Mouse (Mus musculus): ENCODE results near the gene Gfpt1. TPM values are rescaled to one million over a fixed set of nuclear protein-coding genes. Genes with fewer than 3 reads are reported as not detected.

Gene Gfpt1
- polyA plus RNA-seq, 1 experiment from 2014 or later = 13.3 TPM

DNA sequence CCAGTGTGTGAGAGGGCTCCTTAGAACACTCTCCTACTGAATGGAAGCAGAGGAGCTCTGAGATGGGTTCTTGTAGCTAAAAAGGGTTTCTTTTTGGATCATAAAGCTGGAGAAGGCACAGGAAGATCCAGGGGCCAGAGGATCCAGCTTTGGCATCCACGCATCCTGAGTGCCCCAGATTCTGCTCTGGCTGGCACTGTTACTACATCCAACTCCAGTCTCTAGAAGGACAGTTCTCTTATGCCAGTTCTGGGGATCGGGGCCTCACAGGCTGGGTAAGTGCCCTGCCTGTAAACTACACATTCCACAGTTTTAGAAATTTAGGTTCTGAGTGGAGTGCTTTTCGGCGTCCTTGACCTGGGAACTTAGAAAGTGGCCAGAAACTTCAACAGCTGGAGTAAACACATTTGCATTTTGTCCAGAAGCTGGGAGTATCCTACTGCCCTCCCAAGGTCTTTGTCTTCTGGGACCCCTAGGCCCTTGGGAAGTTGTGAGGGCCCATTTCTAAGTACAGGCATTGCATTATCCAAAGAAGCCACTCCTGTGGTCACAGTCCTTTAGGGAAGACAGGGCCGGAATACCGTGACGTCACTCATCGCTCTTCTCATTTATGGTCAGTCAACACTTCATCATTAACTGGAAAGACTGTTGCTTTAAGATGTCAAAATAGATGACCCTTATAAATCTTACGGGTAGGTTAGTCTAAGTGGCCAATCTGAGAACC is 57.8 kb downstream of the Gfpt1 start:
- no peak overlapping the region for H3K4me2 ChIP-seq (ENCODE audit: low read length)
- H3K4me1 ChIP-seq (replicated peaks; ENCODE audit: insufficient read depth, low read length) = peaks cover 10% of the 10 kb centered on the region
- no peak overlapping the region for H3K27ac ChIP-seq
- DNase-seq (ENCODE audit: low spot score) (no peak), ATAC-seq (replicated peaks; ENCODE audit: low FRiP score, low read depth) (no peak)
- WGBS = 64% methylated on average over 9 of the region's 9 CpGs
- H3K9me3 ChIP-seq (replicated peaks; ENCODE audit: low read length) = no peaks in the 10 kb centered on the region
- H3K36me3 ChIP-seq (ENCODE audit: insufficient read depth, low read length) = no peaks in the 10 kb centered on the region
- no peak overlapping the region for H3K4me3 ChIP-seq (replicated peaks; ENCODE audit: low read depth, low read length)
- TF ChIP-seq CTCF (IDR thresholded peaks at IDR 0.05; ENCODE audit: low read depth) = no peak
- H3K27me3 ChIP-seq (ENCODE audit: insufficient read depth, low read length) = no peaks in the 10 kb centered on the region
- H3K9ac ChIP-seq (ENCODE audit: low read depth, low read length) = no peak overlapping the region

DNA sequence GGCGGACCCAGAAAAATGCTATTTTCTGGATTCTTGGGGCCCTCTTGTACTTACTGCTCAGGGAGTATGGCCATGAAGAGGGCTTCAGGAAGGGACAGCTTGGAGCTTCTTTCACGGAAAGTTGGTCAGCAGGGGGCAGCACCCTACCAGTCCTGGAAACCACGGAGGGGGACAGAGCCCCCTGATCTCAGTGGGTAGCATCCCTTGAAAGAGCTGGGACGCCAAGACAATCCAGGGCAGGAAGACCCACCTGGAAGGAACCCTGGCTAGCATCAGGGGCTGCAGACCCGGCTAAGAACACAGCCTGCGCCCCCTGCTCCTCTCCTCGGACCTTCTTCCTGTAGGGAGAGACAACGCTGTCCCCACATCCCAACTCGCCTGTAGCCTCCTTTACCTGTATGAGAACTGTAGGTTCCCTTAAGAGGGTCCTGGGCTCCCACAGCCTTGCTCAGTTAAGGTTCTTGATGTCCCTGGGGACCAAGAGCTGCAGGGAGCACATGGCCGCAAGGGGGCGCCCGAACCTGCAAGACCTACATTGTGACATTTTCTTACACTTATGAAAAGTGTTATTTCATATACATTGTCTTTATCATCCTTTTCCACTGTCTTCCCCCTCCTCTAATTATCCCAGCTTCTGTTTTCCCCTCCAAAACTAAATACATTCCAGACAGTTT is 58.8 kb downstream of the Gfpt1 start:
- ATAC-seq (replicated peaks; ENCODE audit: low FRiP score, low read depth) = peak; percentile 53; the same call in 1 of the 2 replicates
- TF ChIP-seq CTCF (IDR thresholded peaks at IDR 0.05; ENCODE audit: low read depth) = peak; percentile 81
- Histone ChIP-seq H3K27ac (no peak overlapping the region), H3K27me3 (ENCODE audit: insufficient read depth, low read length) (no peaks in the 10 kb centered on the region), H3K36me3 (ENCODE audit: insufficient read depth, low read length) (no peaks in the 10 kb centered on the region), H3K4me3 (replicated peaks; ENCODE audit: low read depth, low read length) (peak overlapping the region; percentile 18; the same call in 1 of the 2 replicates), H3K9me3 (replicated peaks; ENCODE audit: low read length) (no peaks in the 10 kb centered on the region), H3K4me2 (ENCODE audit: low read length) (peak overlapping the region; percentile 62), H3K9ac (ENCODE audit: low read depth, low read length) (peak overlapping the region; percentile 44; the same call in 1 of the 2 replicates), H3K4me1 (replicated peaks; ENCODE audit: insufficient read depth, low read length) (peaks cover 10% of the 10 kb centered on the region)
- 8% methylated on average over 12 of the region's 12 CpGs for WGBS
- peak; percentile 90 for DNase-seq (ENCODE audit: low spot score)

DNA sequence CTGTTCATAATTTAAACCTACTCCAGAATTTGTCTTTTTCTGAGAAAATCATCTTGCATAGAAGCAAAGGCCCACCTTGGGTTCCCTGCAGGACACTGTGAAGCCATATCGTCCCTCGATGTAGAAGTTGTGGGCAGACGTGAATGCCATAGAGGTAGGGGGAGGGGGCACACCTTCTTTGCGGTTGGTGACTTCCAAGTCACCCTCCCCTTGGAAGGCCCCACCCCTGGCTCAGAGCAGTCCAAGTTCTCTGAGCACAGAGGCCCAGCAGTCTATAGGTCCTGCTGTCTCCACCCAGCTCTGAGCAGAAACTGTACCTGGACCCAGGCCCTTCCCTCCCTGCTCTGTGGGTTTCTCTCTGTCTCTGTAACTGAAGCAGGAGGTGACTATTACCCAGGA is 59.3 kb downstream of the Gfpt1 start:
- TF ChIP-seq CTCF (IDR thresholded peaks at IDR 0.05; ENCODE audit: low read depth) = no peak
- Histone ChIP-seq H3K4me1 (replicated peaks; ENCODE audit: insufficient read depth, low read length) (peaks cover 10% of the 10 kb centered on the region), H3K27ac (no peak overlapping the region), H3K27me3 (ENCODE audit: insufficient read depth, low read length) (no peaks in the 10 kb centered on the region), H3K4me2 (ENCODE audit: low read length) (no peak overlapping the region), H3K36me3 (ENCODE audit: insufficient read depth, low read length) (no peaks in the 10 kb centered on the region), H3K4me3 (replicated peaks; ENCODE audit: low read depth, low read length) (no peak overlapping the region), H3K9ac (ENCODE audit: low read depth, low read length) (no peak overlapping the region), H3K9me3 (replicated peaks; ENCODE audit: low read length) (no peaks in the 10 kb centered on the region)
- ATAC-seq (replicated peaks; ENCODE audit: low FRiP score, low read depth) = no peak
- no peak for DNase-seq (ENCODE audit: low spot score)
- 15% methylated on average over 4 of the region's 4 CpGs for WGBS

- H3K9ac ChIP-seq (ENCODE audit: low read depth, low read length) = no peak overlapping the region
- 12% methylated on average over 7 of the region's 7 CpGs for WGBS
- no peaks in the 10 kb centered on the region for H3K27me3 ChIP-seq (ENCODE audit: insufficient read depth, low read length)
- H3K9me3 ChIP-seq (replicated peaks; ENCODE audit: low read length) = no peaks in the 10 kb centered on the region
- H3K4me1 ChIP-seq (replicated peaks; ENCODE audit: insufficient read depth, low read length) = peaks cover 10% of the 10 kb centered on the region
- no peak overlapping the region for H3K4me3 ChIP-seq (replicated peaks; ENCODE audit: low read depth, low read length)
- no peak overlapping the region for H3K4me2 ChIP-seq (ENCODE audit: low read length)
- no peaks in the 10 kb centered on the region for H3K36me3 ChIP-seq (ENCODE audit: insufficient read depth, low read length)
- H3K27ac ChIP-seq = no peak overlapping the region
- ATAC-seq (replicated peaks; ENCODE audit: low FRiP score, low read depth) = 0 out of 2 replicates have a peak, but pooled peaks have one; percentile 31
- peak; percentile 53 for DNase-seq (ENCODE audit: low spot score)
- no peak for TF ChIP-seq CTCF (IDR thresholded peaks at IDR 0.05; ENCODE audit: low read depth)
Observed at GRCm38 (mm10) chr6:87102421-87102911, 59.8 kb downstream of the Gfpt1 start.

- H3K36me3 ChIP-seq (ENCODE audit: insufficient read depth, low read length) = no peaks in the 10 kb centered on the region
- DNase-seq (ENCODE audit: low spot score) = no peak
- H3K9ac ChIP-seq (ENCODE audit: low read depth, low read length) = no peak overlapping the region
- no peak overlapping the region for H3K4me2 ChIP-seq (ENCODE audit: low read length)
- H3K27me3 ChIP-seq (ENCODE audit: insufficient read depth, low read length) = no peaks in the 10 kb centered on the region
- no peak overlapping the region for H3K27ac ChIP-seq
- WGBS = 84% methylated on average over 1 of the region's 1 CpGs
- H3K4me1 ChIP-seq (replicated peaks; ENCODE audit: insufficient read depth, low read length) = peaks cover 10% of the 10 kb centered on the region
- no peak overlapping the region for H3K4me3 ChIP-seq (replicated peaks; ENCODE audit: low read depth, low read length)
- no peak for ATAC-seq (replicated peaks; ENCODE audit: low FRiP score, low read depth)
- H3K9me3 ChIP-seq (replicated peaks; ENCODE audit: low read length) = no peaks in the 10 kb centered on the region
- no peak for TF ChIP-seq CTCF (IDR thresholded peaks at IDR 0.05; ENCODE audit: low read depth)
Observed at GRCm38 (mm10) chr6:87103314-87103713, 60.7 kb downstream of the Gfpt1 start.

DNA sequence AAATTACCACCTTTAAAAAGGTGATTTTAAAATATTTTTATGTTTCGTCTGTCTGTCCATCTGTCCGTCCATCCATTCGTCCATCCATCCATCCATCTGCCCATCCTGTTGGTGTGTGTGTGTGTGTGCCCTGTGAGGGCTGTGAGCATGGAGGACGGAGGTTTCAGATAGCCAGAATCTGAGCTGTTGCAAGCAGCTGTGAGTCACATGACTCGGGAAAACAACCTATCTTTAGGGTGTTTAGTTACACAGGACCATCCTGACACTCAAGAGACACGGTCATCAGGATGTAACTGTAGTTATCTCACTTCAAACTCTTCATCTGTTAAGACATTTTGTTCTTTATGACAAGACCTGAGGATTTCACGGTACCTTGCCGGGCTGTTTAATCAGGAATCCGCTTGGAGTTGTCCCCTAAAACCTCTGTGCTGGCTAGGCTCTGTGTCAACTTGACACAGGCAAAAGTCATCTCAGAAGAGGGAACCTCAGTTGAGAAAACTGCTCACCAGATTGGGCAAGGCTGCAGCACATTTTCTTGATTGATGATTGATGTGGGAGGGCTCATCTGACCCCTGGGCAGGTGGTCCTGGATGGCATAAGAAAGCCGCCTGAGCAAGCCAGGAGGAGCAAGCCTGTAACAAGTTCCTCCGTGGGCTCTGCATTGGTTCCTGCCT is 61.6 kb downstream of the Gfpt1 start, which contains the start of gene D6Ertd527e:
Gene D6Ertd527e, plus strand, starts transcription at position 624 of the 674 bp plus-strand sequence.
- no peak within 1 kb of the TSS for H3K4me2 ChIP-seq (ENCODE audit: low read length)
- H3K27me3 ChIP-seq (ENCODE audit: insufficient read depth, low read length) = no peaks in the 10 kb centered on the region
- no peak within 1 kb of the TSS for H3K4me3 ChIP-seq (replicated peaks; ENCODE audit: low read depth, low read length)
- no peak for ATAC-seq (replicated peaks; ENCODE audit: low FRiP score, low read depth)
- H3K36me3 ChIP-seq (ENCODE audit: insufficient read depth, low read length) = no peaks in the 10 kb centered on the region
- H3K4me1 ChIP-seq (replicated peaks; ENCODE audit: insufficient read depth, low read length) = peaks cover 10% of the 10 kb centered on the region
- no peak within 1 kb of the TSS for H3K27ac ChIP-seq
- no peak for TF ChIP-seq CTCF (IDR thresholded peaks at IDR 0.05; ENCODE audit: low read depth)
- H3K9ac ChIP-seq (ENCODE audit: low read depth, low read length) = no peak within 1 kb of the TSS
- DNase-seq (ENCODE audit: low spot score) = no peak
- 63% methylated on average over 11 of the region's 11 CpGs for WGBS
- H3K9me3 ChIP-seq (replicated peaks; ENCODE audit: low read length) = no peaks in the 10 kb centered on the region
